Mouse (Mus musculus) adrenal gland, adult 8-10 months (tissue): Measurements from ENCODE around the gene H2-Q2. TPM values are rescaled to one million over a fixed set of nuclear protein-coding genes. Genes with fewer than 3 reads are reported as not detected.
"Not testable (repeated sequence)": the region's sequence is repeated elsewhere in the genome, so short reads cannot be mapped to it uniquely, and the experiment has no call there.

Experiments
- DNase-seq: peaks from one replicate; pipeline ENCODE4 v3.0.0; 2022
- total RNA-seq, 4 experiments: library from RNA; stranded (reverse); gene quantifications; 2 replicates each; pipeline ENCODE4 v1.2.4; 2022

The H2-Q2 gene
- 1 to 10 TPM; 1.7 to 2.7 (median 2.3) TPM for total RNA-seq

DNA sequence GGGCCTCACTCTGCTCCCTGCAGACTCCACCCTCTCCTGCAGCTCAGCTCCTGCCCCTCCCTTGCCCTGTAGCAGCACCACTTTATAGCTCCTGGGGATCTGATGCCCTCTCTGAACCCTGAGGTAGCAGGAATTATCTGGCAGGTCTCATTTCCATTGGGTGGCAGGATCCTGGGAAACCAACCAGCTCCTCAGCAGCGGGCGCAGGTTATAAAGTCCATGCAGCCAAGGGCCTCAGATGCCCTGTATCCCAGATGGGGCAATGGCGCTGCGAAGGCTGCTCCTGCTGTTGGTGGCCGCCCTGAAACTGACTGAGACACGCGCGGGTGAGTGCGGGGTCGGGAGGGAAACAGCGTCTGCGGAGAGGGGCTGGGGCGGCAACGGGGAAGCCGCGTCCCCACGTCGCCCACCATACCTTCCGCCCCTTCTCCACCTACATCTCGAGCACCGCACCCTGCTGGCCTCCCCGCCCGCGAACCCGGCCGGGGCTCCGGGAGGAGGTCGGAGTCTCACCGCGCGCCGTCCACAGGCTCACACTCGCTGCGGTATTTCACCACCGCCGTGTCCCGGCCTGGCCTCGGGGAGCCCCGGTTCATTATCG, at the start of gene H2-Q2:
Gene H2-Q2, plus strand, starts transcription at position 172 of the 601 bp plus-strand sequence.
- DNase-seq: no peak

- peak; percentile 23 for DNase-seq
These were observed 46.2 kb upstream of the H2-Q2 start for GRCm38 (mm10) chr17:35295796-35296195.

DNA sequence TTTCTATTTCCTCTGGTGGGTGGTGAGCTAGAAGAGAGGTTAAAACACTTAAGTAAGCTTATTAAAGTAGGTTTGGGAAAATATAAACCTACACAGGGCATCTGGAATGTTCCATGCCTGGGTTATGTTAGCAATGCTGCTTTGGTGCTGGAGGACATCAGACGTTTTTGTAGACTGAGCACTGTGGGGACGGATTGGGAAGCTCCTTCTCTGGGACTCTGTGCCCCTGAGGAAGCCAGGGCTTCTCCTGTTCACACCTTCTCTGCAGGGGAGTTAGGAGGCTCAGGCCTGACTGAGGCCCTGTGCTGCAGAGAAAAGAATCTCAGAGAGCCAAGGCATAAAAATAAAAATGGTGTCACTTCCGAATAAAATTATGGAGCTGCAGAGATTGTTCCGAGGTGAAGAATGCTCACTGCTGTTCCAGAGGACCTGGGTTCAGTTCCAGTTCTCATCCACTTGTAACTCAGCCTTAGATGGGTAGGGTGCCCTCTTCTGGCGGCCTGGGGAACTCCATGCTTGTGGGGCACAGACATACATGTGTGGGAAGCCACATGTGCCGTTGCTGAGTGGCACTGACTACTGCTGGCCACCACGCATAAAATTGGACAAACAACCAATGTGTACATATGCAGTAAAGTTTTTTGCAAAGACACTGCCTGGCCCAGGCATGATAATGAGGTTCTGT, 41.6 kb upstream of the H2-Q2 start:
- DNase-seq: not testable (repeated sequence)

GRCm38 (mm10) chr17:35301645-35302258, 40.3 kb upstream of the H2-Q2 start:
- peak; percentile 80 for DNase-seq

- no peak for DNase-seq
These were observed 38.8 kb upstream of the H2-Q2 start for GRCm38 (mm10) chr17:35303271-35303670.

- DNase-seq: peak; percentile 72
These were observed 38.2 kb upstream of the H2-Q2 start for GRCm38 (mm10) chr17:35303756-35304350.

DNA sequence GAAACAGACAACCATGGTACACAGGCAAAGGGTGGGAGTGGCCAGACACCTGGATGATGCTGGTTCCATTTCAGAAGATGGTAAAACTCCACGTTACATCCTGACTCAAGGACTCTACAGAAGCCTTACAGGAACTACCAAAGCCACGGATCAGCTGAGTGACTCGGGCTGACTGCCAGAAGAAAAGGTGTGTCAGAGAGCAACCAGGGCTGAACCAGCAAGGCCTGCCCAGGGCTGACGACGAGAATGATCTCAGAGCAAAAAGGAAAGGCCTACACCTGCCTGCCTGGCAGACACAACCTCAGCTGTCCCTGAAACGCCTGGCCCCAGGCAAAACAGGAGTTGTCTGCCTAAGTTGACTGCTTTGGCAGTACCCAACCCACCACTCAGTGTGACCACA, 37.6 kb upstream of the H2-Q2 start:
- no peak for DNase-seq

DNA sequence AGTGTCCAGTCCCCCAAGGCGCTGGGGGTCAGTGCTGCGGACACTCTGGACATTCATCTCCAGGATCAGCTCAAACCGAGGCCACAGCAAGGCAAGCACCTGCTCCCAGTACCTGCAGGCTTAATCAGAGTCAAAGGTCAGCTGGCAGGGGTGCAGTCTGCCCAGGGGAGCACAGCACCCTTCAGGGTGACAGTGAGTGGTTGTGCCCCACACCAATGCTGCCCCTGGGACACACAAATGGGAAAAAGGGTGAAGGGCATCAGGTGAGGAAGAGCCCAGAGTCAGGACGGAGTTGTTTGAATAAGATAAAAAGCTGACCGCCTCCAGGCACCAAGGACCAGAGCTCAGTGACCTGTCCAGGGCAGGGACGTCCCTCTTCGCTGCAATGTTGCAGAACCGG, 37.1 kb upstream of the H2-Q2 start:
- DNase-seq: not testable (repeated sequence)

DNA sequence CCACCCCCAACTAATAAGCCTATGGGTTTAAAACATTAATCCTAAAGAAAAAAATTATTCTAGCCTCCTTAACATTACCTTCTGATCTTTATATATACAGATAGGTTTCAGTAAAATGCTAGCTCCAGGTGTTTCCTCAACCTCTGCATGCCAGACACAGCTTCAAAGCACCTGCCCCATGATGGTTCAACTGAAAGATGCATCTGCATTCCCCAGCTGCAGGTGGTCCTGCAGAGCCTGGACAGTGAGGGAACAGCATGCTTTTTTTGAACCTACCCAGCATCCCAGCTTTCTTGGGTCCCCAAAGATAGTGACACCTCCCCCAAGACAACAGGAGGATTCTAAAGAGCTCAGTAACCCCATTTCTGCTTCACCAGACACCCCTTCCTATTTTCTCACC, 23.4 kb upstream of the H2-Q2 start:
- DNase-seq: no peak

DNA sequence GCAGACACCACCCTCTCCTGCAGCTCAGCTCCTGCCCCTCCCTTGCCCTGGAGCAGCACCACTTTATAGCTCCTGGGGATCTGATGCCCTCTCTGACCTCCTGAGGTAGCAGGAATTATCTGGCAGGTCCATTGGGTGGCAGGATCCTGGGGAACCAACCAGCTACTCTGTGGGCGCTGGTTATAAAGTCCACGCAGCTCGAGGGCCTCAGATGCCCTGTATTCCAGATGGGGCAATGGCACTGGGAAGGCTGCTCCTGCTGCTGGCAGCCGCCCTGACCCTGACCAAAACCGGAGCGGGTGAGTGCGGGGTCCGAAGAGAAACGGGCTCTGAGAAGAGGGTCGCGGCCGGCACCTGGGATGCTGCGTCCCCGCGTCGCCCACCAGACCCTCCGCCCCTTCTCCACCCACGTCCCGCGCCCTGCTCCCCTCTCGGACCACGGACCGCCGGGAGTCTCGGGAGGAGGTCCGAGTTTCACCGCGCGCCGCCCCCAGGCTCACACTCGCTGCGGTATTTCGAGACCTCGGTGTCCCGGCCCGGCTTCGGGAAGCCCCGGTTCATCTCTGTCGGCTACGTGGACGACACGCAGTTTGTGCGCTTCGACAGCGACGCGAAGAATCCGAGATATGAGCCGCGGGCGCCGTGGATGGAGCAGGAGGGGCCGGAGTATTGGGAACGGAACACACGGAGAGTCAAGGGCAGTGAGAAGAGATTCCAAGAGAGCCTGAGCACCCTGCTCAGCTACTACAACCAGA, 21.5 kb upstream of the H2-Q2 start, which contains the start of gene H2-Q1:
Gene H2-Q1, plus strand, starts transcription at position 79 of the 755 bp plus-strand sequence.
- DNase-seq: no peak

DNA sequence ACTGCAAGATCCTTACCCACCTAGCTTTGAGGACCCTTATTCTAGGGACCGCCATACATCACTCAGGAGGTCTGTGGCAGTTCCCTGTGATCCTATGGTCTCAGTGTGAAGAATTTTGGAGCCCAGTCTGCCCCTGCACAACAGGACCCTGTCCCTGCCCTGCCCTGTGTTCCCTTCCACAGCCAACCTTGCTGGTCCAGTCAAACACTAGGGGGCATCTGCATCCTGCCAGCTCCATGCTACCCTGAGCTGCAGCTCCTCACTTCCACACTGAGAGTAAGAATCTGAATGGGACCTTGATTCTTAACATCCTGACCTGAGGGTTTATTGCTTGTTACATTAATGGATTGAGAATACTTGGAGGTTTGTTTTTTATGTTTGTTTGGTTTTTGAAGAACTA, 16.9 kb upstream of the H2-Q2 start:
- not testable (repeated sequence) for DNase-seq

- not testable (repeated sequence) for DNase-seq
These were observed 16.0 kb upstream of the H2-Q2 start for GRCm38 (mm10) chr17:35326000-35326399.

DNA sequence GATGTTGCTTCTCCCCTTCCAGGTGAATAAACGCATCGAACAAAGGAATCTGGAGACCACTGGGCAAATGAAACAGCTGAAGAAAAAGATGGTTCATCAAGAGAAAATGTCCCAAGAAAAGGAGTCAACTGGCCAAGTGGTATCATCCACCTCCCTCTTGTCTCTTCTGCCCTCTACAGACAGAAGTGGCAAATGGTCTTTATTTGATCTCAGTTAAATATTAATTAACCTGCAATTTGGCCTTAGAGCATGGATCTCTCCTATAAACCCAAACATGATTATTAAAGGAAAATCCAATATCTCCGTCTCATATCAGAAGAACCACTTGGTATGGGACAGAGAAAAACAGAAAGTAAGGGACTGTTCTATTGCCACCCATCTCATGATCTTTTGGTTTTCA, 12.3 kb upstream of the H2-Q2 start:
- DNase-seq: not testable (repeated sequence)

DNA sequence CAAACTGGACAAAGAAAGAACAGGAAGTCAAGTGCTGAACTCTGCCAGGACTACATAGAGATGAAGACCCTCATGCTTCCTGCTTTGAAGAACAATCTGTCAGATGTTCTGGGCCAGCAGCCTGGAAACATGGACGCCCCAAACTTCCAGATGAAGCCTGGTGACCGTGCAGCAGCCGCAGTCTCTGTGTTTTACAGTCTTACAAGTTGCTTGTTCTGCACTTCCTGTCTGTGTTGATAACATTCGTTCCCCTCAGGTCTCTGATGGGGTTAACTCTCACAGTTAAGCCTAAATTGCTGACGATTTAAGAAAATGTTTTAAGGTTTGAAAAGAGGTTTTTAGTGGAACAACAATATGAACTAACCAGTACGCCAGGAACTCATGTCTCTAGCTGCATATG, 10.5 kb upstream of the H2-Q2 start:
- DNase-seq: not testable (repeated sequence)

GRCm38 (mm10) chr17:35342711-35343476, 852 bp downstream of the H2-Q2 start:
- DNase-seq: no peak

GRCm38 (mm10) chr17:35347659-35348058, 5.6 kb downstream of the H2-Q2 start:
- not testable (repeated sequence) for DNase-seq

GRCm38 (mm10) chr17:35353275-35353674, 11.2 kb downstream of the H2-Q2 start:
- not testable (repeated sequence) for DNase-seq

DNA sequence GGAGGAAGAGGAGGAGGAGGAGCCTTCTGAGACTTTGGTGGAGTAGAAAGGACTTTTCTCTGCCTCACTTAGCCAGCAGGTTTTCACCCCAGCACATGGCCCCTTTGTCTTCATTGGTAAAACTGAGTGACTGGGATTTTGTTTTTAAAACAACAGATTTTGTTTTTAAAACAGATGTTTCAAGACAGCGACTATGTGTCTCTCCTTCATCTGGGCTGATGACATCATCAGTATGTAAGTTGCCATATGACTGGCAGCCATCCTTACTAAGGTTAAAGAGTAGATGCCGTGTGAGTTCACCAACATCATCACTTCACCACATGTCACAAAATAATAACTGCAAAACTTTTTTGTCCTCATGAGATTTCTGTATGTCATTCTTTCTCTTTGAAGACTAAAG, 12.0 kb downstream of the H2-Q2 start:
- DNase-seq: no peak

- no peak for DNase-seq
These were observed 15.0 kb downstream of the H2-Q2 start for GRCm38 (mm10) chr17:35357086-35357485.

- no peak for DNase-seq
These were observed 16.9 kb downstream of the H2-Q2 start for GRCm38 (mm10) chr17:35358763-35359469.

DNA sequence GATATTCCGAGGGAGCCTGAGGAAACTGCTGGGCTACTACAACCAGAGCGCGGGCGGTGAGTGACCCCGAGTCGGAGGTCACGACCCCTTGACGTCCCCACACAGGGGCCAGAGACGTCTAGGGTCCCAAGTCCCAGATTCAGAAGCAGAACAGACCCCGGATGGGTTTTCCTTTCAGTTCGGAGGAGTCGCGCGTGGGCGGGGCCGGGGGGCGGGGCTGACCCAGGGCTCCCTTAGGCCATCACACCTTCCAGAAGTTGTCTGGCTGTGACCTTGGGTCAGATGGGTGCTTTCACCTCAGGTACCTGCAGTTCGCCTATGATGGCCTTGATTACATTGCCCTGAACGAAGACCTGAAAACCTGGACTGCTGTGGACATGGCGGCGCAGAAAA, 17.4 kb downstream of the H2-Q2 start:
- DNase-seq: no peak
